Mouse (Mus musculus) lung, adult 2 months (tissue): ENCODE results near the gene Wwc2.
A peak's percentile ranks its signal among the peaks of the same experiment; 100 is the strongest.

ENCODE experiments used
- CTCF ChIP-seq: fragments of 200-500 bp; IDR thresholded peaks from 2 replicates; pipeline ENCODE4 v1.5.1; 2011; ENCODE audit warnings: mild to moderate bottlenecking, low read length, control low read depth; ENCODE audit not compliant: insufficient read depth
- POLR2A ChIP-seq: fragments of 200-500 bp; IDR thresholded peaks from 2 replicates; pipeline ENCODE4 v1.6.1; 2011; ENCODE audit warnings: low read depth, mild to moderate bottlenecking, control low read depth, low read length, borderline replicate concordance; ENCODE audit errors: extremely low read depth

DNA sequence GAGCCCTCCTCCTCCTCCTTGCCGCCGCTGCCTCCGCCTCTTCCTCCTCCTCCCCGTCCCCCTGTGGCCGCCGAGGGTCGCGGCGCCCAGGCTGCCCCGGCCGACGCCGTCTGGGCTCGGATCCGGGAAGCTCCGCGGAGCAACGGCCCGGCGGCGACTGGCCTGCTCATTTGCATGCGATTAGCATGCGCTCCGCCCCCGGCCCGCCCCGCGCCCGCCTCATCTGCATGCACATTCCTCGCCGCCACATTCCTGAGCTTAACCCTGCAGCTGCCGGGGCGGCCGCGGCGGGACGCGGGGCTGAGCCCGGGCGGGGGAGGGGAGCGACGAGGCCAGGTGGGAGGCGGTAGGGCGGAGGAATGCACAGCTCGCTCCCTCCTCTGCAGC, 345 bp downstream of the Wwc2 start:
- TF ChIP-seq POLR2A: peak; percentile 92
- TF ChIP-seq CTCF: no peak
